Mouse (Mus musculus): ENCODE data around the gene Gm28551. TPM values are rescaled to one million over a fixed set of nuclear protein-coding genes. Genes with fewer than 3 reads are reported as not detected.
"Not testable (repeated sequence)": the region's sequence is repeated elsewhere in the genome, so short reads cannot be mapped to it uniquely, and the experiment has no call there.

The Gm28551 gene
- under 1 TPM in 1 of 2 experiments, not detected in 1; 0.10 TPM for total RNA-seq (2021)
- not detected in 2 replicates for polyA plus RNA-seq (2012; rRNA removed)
- long read RNA-seq, partial matches to known transcripts: 1 of 1 reads
- long read RNA-seq, other reads (novel, unspliced or antisense): 0 of 1 reads

DNA sequence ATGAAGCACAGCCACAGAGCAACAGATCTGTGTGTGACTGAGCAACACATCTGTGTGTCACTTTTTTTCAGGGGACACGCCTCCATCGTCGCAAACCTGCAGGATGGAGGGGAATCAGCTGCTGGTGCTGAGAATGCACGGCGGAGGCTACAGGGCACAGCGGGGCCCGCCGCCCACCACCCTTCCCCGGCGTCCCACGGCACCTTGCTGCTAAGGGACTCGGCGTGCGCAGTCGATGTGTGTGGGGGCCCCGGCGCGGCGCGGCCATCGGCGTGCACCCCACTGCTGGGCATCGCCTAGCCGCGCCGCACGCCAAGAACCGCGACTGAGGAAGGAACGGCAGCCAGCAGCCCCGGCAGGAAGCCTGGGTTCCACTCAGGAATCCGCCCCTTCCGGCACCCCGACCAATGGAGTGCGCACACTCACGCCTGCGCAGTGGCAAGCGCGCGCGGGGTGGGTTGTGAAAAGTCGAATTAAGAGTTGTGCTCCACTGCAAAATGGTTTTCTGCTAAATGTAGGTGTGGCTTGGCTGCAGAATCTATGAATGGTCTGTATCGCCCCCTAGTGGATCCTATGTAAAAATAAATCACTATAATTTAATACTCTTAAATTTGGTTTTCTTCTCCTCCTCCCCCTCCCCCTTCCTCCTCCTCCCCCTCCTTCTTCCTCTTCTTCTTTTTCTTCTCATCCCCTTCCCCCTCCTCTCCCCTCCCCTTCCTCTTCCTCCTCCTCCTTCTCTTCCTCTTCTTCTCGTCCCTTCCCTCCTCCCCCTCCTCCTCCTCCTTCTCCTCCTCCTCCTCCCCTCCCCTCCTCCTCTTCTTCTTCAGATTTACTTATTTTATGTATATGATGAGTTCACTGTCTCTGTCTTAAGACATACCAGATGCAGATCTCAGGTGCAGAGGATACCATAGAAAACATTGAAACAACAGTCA is at the start of gene Gm28551, which contains the start of the genes Asdurf and Asnsd1:
Gene Gm28551 (minus strand): TSS at position 341 of the 935 bp plus-strand sequence.
Gene Asdurf (minus strand): TSS at position 293 of the 935 bp plus-strand sequence.
Gene Asnsd1 (minus strand): TSS at position 426 of the 935 bp plus-strand sequence.
- peak; percentile 99 for DNase-seq

DNA sequence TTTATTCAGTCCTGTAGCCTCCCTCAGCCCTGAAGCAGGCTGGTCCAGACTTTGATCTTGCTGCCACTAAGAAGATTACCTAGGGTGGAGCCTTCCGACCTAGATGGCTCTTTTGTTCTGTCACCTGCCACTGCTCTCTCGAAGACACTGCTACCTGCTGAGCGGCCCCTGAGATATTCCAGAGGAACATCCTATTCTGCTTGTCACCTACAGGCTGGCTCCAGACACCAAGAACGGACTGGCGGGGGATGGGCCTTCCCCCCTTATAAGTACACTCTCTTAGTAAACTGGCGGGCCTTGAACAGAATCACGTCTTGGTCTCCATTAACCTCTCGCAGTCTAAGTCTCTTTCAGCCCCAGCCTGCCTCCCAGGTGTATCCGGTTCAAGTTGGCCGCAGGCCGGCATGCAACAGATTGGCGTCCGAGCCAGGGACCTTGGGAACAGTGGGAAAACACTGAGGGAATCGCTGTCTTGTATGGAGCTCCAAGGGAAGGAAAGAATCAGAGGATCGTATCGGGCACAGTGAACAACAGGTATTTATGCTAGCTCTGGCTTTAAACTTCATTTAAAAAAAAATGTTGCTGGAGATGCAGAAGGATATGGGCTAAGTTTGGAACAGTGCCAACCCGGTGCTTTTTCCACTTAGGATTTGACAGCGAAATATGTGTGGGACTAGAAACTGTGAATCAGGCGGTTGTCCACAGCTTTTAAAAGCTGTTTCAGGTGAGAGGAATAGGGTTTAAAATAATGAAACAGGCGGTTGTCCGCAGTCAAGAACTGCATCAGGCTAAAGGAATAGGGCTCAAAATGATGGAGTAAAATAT is 41.7 kb upstream of the Gm28551 start:
- peak; percentile 19 for DNase-seq

- no peak for DNase-seq
Measured at GRCm38 (mm10) chr1:53388762-53389161, 36.3 kb upstream of the Gm28551 start.

DNA sequence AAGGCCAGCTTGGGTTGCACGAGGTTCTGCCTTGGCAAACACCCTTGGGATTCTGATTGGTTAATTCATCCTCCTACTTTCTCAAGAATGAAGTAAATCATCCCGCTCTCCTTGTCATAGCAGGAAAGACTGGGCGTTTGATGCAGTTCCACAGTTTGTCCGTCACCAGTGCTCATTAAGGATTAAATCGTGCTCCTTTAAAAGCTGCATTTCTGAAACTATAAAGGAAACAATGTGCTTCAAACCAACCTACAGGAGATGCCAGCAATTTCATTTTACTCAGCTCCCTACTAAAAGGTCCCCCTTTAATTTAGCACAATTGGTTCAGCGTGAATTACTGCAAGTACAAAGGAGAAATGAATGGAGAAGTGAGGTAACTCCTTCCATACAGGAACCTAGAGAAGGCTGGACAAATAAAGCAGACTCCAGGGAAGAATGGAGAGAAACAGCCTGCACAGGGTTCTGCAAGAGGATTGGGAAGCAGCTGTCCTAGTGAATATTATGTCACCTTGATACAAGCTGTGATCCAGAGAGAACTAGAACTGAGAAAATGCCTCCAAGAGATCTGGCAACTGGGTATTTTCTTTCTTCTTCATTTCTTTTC is 31.7 kb upstream of the Gm28551 start:
- peak; percentile 18 for DNase-seq

GRCm38 (mm10) chr1:53377731-53378130 is 25.3 kb upstream of the Gm28551 start:
- DNase-seq: no peak

GRCm38 (mm10) chr1:53375965-53376364 is 23.5 kb upstream of the Gm28551 start:
- DNase-seq: not testable (repeated sequence)

GRCm38 (mm10) chr1:53358988-53359387 is 6.5 kb upstream of the Gm28551 start:
- DNase-seq: no peak

- no peak for DNase-seq
Measured at GRCm38 (mm10) chr1:53341071-53341470, 11.4 kb downstream of the Gm28551 start.

DNA sequence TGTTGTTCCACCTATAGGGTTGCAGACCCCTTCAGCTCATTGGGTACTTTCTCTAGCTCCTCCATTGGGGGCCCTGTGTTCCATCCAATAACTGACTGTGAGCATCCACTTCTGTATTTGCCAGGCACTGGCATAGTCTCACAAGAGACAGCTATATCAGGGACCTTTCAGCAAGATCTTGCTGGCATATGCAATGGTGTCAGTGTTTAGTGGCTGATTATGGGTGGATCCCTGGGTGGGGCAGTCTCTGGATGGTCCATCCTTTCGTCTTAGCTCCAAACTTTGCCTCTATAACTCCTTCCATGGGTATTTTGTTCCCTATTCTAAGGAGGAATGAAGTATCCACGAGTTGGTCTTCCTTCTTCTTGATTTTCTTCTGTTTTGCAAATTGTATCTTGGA is 15.1 kb downstream of the Gm28551 start:
- not testable (repeated sequence) for DNase-seq

GRCm38 (mm10) chr1:53335465-53335864 is 17.0 kb downstream of the Gm28551 start:
- DNase-seq: no peak

- DNase-seq: not testable (repeated sequence)
Measured at GRCm38 (mm10) chr1:53333527-53333926, 18.9 kb downstream of the Gm28551 start.

DNA sequence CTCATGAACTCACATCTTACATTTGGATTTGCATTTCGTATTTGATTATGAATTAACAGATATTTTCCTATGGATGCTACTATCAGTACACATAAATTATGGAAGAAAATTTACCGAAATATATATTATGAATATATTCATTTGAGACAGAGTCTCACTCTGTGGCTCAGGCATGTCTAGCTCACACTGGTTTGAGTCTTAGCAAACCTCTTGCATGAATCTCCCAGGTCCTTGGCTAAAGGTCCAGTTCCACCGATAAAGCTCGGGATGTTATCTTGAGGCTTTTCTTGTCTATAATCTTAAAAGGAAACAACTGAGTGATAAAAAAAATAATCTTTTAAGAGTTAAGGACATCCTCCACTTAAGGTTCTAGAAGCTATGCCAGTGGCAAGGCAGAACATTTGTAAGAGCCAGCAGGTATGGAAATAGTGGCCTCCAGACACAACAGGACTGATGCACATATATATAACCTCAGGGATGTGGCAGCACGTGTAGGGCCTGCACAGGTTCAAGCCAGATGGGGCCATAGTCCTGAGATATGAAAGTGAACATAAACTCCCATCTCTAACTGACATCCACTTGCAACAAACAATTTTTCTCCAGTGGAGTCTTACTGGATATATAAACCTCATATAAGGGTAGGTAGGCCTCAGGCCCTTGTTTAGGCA is 27.5 kb downstream of the Gm28551 start:
- no peak for DNase-seq

- no peak for DNase-seq
Measured at GRCm38 (mm10) chr1:53324277-53324676, 28.2 kb downstream of the Gm28551 start.

DNA sequence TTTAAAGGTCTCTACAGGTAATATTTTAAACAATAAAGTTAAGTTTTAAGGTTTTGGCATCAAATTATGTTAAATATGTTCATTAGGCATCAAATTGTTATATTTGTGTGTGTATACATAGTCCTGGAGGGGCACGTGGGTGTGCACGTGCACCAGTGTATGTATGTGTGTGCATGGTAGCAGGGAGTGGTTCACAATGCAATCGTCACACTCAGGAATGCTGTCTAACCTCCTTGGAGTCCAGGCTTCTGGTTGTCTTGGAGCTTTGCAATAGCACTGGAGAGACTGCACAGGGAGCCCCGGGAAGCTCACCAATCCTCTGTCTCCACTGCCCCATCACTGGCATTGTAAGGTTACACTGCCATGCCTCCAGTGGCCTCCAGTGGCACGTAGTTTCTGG is 29.2 kb downstream of the Gm28551 start:
- DNase-seq: no peak

DNA sequence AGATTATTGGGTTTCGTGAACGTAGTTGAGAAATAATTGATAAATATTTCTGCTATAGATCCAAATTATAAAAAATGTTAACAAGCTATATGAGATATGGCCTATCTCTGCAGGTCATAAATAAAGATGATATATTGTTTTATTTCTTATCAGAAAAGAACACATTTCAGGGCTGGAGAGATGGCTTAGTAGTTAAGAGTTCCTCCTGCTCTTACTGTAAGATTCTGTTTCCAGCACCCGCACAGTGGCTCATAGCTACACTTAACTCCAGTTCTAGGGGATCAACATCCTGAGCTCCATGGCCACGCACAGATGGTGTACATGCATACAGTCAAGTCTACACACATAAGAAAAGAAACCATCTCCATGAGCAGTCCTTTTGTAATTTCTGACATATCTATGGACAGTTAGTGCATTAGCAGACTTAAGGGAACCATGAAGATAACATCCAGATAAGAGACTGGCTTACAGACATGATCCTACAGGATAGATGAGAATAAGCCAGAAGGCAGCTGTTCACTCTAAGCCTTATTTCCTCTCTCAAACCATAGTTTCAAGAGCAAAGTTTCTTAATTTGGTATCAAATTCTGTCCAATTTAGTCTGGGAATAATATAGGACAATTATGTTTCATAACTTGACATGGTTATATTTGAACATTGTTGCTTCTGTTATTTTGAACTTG is 30.7 kb downstream of the Gm28551 start:
- no peak for DNase-seq

DNA sequence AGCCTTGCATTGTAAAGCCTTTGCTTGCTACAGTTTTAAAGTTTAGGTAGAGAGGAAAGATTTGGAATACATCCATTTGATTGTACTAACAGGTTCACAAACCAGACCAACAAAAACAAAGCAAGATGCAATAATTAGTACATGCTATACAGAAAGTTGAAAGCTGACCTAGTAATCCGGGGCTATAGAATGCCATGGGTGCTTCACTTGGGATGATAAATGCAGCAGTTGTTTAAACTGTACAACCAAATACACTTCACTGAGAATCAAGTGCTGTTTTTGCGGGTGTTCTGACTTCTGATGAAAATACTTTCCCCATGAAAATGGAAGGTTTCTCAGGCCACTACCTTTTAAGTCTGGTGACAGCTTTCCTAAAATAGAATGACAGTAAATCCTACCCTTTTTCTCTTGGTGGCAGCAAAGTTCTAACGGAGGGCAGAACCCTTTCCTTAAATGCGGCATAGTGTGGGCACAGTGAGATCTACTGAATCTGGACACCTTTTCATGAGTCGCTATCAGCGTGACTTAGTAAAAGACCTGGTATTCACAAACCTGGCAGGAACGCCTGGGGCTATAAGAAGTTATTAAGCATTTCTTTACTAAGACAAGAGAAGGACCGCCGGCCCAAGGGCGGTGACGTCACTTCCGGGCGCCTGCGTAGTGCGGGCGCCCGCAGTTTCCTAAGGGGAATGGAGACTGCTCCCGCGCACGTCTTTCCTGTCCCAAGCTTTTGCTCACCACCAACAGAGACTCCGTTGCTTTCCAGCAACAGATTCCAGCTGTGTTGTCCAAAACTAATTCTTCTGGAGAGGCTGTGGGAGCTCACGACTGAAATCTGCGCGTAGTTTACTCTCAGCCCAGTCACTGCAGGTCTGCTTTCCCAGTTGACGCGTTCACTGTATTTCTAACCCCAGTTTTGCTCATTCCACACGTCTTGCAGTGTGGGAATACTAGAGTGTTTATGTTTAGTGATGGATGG is 39.2 kb downstream of the Gm28551 start, which contains the start of gene Osgepl1:
Gene Osgepl1 (plus strand): TSS at position 636 of the 979 bp plus-strand sequence.
- peak; percentile 92 for DNase-seq

GRCm38 (mm10) chr1:53300506-53300905 is 52.0 kb downstream of the Gm28551 start:
- peak; percentile 26 for DNase-seq

DNA sequence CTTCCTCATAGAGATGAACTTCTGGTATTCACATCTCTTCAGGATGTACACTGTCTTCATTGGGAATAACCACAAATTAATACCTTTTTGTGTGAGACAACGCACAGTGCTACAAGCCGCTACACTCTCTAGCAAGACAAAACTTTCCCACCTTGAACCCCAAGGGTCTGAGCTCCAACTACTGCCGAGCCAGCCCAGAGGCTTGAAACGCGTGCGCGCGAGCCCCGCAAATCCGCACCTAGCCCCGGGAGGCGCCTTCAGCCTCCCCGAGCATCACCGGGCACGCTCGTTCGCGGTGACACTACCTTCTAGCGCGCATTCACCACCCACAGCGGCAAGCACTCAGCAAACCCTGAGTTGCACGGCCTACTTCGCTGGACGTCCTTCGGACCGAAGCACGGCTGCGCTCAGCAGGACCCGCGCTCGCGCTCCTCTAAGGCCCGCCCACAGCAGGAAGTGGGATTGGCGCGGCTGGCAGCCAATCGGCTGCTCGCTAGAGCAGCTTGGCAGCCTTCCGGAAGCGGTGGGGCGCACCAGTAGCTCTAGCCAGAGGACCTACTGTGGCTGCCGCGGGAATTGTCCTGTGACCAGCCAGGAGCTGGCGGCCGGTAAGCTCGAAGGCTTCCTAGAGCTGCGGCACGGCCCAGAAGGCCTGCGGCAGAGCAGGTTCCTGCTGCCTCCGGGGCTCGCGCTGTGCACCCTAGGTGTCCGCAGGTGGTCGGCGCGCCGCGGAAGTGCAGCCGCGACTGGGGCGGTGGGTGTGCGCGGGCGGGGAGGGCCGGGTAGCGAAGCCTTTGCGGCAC is 55.7 kb downstream of the Gm28551 start, which contains the start of the genes Pms1, Ormdl1 and Gm28778:
Gene Pms1 (minus strand): TSS at position 438 of the 803 bp plus-strand sequence.
Gene Ormdl1 (plus strand): TSS at position 515 of the 803 bp plus-strand sequence.
Gene Gm28778 (plus strand): TSS at position 531 of the 803 bp plus-strand sequence.
- DNase-seq: peak; percentile 98

Data from adrenal gland, adult 2 months (tissue).